Mouse (Mus musculus) limb, embryonic 15.5 days (tissue): ENCODE results near the gene Itpr1. TPM values are rescaled to one million over a fixed set of nuclear protein-coding genes. Genes with fewer than 3 reads are reported as not detected.

Experiments
- ATAC-seq: fragments of 200-750 bp; cut with Nextera tagmentation; 2 replicates; pipeline ENCODE4 v1.8.0; 2017; ENCODE audit warnings: low read depth, moderate TSS enrichment; ENCODE audit not compliant: insufficient number of reproducible peaks, low FRiP score, low TSS enrichment
- H3K27ac ChIP-seq: fragments of 300-500 bp; sonication (generic); 2 replicates; pipeline ENCODE4 v1.5.1; 2015; ENCODE audit warnings: moderate library complexity, mild to moderate bottlenecking, inconsistent platforms
- H3K27me3 ChIP-seq: fragments of 300-500 bp; sonication (generic); 2 replicates; pipeline ENCODE4 v1.6.1; 2015; ENCODE audit warnings: inconsistent platforms
- H3K36me3 ChIP-seq: fragments of 300-500 bp; sonication (generic); 2 replicates; pipeline ENCODE4 v1.6.1; 2015; ENCODE audit warnings: inconsistent platforms
- H3K4me1 ChIP-seq: fragments of 300-500 bp; sonication (generic); 2 replicates; pipeline ENCODE4 v1.6.1; 2015; ENCODE audit warnings: inconsistent platforms
- H3K4me2 ChIP-seq: fragments of 300-500 bp; sonication (generic); 2 replicates; pipeline ENCODE4 v1.6.1; 2015; ENCODE audit warnings: mild to moderate bottlenecking, inconsistent platforms
- H3K4me3 ChIP-seq: fragments of 300-500 bp; sonication (generic); 2 replicates; pipeline ENCODE4 v1.5.1; 2015; ENCODE audit warnings: mild to moderate bottlenecking, inconsistent platforms
- H3K9ac ChIP-seq: fragments of 300-500 bp; sonication (generic); 2 replicates; pipeline ENCODE4 v1.6.1; 2015; ENCODE audit warnings: inconsistent platforms
- H3K9me3 ChIP-seq: fragments of 300-500 bp; sonication (generic); 2 replicates; pipeline ENCODE4 v1.6.1; 2016; ENCODE audit warnings: inconsistent platforms
- WGBS: fragments of 180-500 bp; shearing (Covaris S2); methylation state at CpG from one replicate; pipeline ENCODE4 v1.1.7; 2015; 5-methylcytosine and 5-hydroxymethylcytosine counted together
- polyA plus RNA-seq: library from polyadenylated mRNA; unstranded; fragments of >200 nt; fragmentation: Nextera tagmentation; extraction: Ambion mirVana; gene quantifications from 2 replicates; pipeline ENCODE4 v1.2.1, GENCODE M21; 2015

Gene Itpr1
- polyA plus RNA-seq, 1 experiment from 2014 or later, result 9.0 TPM

GRCm38 (mm10) chr6:108247211-108247610 lies 34.3 kb downstream of the Itpr1 start:
- Histone ChIP-seq H3K9ac (no peak overlapping the region), H3K4me3 (no peak overlapping the region), H3K36me3 (no peaks in the 10 kb centered on the region), H3K27ac (no peak overlapping the region), H3K27me3 (no peaks in the 10 kb centered on the region), H3K4me1 (peaks cover 25% of the 10 kb centered on the region), H3K9me3 (no peaks in the 10 kb centered on the region), H3K4me2 (no peak overlapping the region)
- ATAC-seq, result no peak
- WGBS, result 77% methylated on average over 3 of the region's 3 CpGs

- no peak overlapping the region for H3K4me3 ChIP-seq
- WGBS, result 13% methylated on average over 4 of the region's 4 CpGs
- ATAC-seq, result peak; percentile 49; the same call in 1 of the 2 replicates
- H3K36me3 ChIP-seq, result no peaks in the 10 kb centered on the region; the same call in 1 of the 2 replicates
- peaks cover 25% of the 10 kb centered on the region for H3K4me1 ChIP-seq
- H3K9me3 ChIP-seq, result no peaks in the 10 kb centered on the region
- no peaks in the 10 kb centered on the region for H3K27me3 ChIP-seq
- H3K9ac ChIP-seq, result no peak overlapping the region
- peak overlapping the region; percentile 67 for H3K27ac ChIP-seq
- H3K4me2 ChIP-seq, result no peak overlapping the region
Measured at GRCm38 (mm10) chr6:108248519-108248918, 35.6 kb downstream of the Itpr1 start.

DNA sequence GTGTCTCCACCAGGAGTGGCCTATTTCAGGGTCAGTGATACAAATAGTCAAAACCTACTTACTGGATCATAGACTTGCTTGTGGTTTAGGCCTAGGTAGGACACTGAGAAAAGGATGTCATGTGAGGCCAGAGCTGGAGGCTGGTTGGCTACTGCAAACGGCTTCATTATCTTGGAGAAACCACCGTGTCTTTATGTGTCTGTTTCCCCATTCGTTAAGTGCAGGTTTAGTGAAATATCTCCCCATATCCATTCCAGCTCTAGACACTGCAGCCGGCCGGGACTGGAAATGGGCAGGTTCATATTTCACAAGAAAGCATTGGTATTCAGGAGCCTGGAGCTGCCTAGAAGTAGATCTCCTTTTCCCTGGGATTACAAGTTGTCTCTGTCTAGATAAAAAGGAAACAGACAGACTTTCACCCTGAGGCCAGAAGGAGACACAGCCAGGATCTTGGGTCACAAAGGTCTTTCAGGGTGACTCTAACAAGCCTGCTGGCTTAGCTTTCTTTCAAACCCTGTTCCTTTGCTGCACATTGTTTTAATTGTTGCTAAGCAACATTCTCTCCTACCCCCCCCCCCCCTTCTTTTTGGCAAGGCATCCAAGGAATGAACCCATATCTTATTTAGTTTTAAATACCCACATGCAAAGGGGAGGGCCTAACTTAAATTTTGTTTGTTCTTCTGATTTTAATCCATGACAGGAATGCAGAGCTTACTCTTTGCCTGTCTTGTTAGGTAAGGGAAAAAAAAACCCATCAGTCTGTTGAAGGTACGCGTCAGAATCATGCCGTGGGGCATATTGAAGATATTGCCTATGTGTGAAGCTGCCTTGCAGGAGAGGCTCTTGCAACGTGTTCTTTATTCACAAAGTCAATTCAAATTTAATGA lies 36.4 kb downstream of the Itpr1 start:
- Histone ChIP-seq H3K9ac (no peak overlapping the region), H3K36me3 (no peaks in the 10 kb centered on the region; the same call in 1 of the 2 replicates), H3K4me2 (no peak overlapping the region), H3K27ac (peak overlapping the region; percentile 67), H3K27me3 (no peaks in the 10 kb centered on the region), H3K4me3 (no peak overlapping the region), H3K9me3 (no peaks in the 10 kb centered on the region), H3K4me1 (peaks cover 25% of the 10 kb centered on the region)
- 28% methylated on average over 9 of the region's 9 CpGs for WGBS
- ATAC-seq, result no peak

GRCm38 (mm10) chr6:108249918-108250225 lies 37.0 kb downstream of the Itpr1 start:
- Histone ChIP-seq H3K9ac (no peak overlapping the region), H3K9me3 (no peaks in the 10 kb centered on the region), H3K4me3 (no peak overlapping the region), H3K4me2 (no peak overlapping the region), H3K27ac (no peak overlapping the region), H3K27me3 (no peaks in the 10 kb centered on the region), H3K4me1 (peaks cover 25% of the 10 kb centered on the region), H3K36me3 (no peaks in the 10 kb centered on the region; the same call in 1 of the 2 replicates)
- ATAC-seq, result no peak
- WGBS, result 69% methylated on average over 3 of the region's 3 CpGs

DNA sequence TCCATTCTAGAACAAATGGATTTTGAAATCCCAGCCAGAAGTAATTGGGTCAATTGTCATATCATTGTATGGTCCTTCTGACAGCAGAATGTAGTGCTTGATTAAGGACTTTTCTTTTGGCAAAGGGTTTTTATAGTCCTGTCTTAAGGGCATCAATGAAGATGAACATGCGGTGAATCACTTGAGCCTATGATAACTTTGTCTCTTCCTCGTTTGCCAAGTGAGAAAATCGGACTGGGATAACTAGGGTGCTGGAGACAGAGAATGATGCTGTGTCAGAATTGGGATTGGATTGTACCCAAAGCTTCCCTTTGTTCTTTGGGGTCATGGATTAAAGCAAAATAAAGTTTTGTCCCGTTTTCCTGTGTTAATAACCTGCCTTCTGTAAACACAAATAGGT lies 37.5 kb downstream of the Itpr1 start:
- no peak overlapping the region for H3K4me2 ChIP-seq
- H3K27me3 ChIP-seq, result no peaks in the 10 kb centered on the region
- no peak overlapping the region for H3K9ac ChIP-seq
- WGBS, result 84% methylated on average over 4 of the region's 4 CpGs
- H3K36me3 ChIP-seq, result no peaks in the 10 kb centered on the region; the same call in 1 of the 2 replicates
- H3K4me3 ChIP-seq, result no peak overlapping the region
- H3K9me3 ChIP-seq, result no peaks in the 10 kb centered on the region
- no peak overlapping the region for H3K27ac ChIP-seq
- peaks cover 25% of the 10 kb centered on the region for H3K4me1 ChIP-seq
- no peak for ATAC-seq

DNA sequence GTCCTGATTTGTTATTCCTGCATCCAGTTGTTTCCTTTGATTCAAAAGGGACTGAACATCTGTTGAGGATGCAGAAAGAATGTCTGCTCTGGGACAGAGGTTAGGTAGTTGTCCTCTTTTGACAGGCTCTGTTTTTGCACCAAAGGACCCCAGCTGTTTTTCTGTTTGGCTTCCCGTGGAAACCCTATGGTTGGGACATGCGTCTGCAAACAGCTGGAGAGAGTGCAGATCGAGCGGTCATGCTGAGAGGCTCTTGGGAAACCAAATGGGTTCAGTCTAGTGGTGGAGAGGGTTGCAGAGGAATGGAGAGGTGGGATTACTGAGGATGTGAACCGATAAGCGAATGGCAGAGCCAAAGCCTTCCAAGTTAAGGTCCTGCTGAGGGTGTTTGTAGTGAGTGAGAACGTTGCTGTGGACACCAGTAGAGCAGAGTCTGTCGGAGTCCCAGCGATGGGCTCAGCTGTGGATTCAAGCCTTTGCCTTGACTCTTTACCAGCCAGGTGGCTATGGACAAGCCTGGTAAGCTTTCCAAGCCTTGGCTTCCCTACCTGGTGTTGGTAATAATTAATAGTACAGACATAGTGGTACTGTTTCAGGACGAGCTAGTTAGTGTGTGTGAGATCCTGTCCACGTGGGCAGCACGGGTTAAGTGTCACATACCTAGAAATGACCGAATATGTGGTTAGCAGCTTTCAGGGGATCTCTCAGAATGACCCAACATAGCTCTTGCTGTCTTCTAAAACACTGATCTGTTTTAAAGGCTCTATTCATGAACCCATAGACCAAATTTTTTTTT lies 39.9 kb downstream of the Itpr1 start:
- Histone ChIP-seq H3K36me3 (no peaks in the 10 kb centered on the region; the same call in 1 of the 2 replicates), H3K9ac (no peak overlapping the region), H3K4me2 (no peak overlapping the region), H3K4me3 (no peak overlapping the region), H3K9me3 (no peaks in the 10 kb centered on the region), H3K27me3 (no peaks in the 10 kb centered on the region), H3K27ac (no peak overlapping the region), H3K4me1 (peaks cover 19% of the 10 kb centered on the region)
- 79% methylated on average over 13 of the region's 13 CpGs for WGBS
- no peak for ATAC-seq

DNA sequence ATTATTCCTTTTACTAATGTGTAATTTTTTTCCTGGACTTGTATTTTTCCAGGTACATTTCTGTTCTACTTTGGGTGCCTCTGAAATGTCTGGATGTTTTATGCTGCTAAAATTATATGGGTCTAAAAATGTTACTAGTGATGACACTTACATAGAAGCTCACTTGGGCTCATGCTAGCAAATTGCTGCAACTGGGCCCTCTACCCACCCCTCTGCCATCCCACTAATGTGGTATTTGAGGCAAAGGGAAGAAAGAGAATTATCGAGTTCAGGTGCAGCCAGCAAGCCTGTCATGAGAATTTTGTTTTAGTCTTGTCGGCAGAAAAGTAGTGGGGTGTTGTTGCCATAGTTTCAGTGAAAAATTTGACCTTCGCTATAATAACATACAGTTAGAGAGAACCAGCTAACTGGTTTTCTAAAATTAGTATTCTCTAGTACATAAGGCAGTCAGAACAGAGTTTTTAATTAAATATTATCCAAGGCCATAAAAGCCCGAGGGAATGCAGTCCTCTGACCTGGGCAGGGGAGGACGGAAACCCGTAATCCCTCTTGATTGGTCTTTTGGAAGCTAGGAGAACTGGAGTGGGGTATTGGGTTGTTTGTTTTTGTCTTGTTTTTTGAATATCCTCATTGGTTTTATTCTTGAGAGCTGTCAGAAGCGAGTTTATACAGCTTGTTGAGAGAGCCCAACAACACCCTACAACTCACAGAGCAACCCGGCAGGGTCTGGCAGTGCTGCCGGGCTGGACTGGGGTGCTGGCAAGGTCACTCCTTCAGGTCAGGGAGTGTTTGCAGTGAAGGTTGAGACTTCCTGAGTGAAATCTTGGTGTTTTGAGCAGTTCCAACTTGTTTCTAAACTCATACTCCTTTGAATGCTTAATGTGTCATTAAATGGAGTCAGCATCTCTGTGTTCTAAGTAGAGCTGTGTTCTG lies 41.5 kb downstream of the Itpr1 start:
- Histone ChIP-seq H3K4me2 (no peak overlapping the region), H3K27ac (no peak overlapping the region), H3K9ac (no peak overlapping the region), H3K4me3 (no peak overlapping the region), H3K9me3 (no peaks in the 10 kb centered on the region), H3K4me1 (peaks cover 3% of the 10 kb centered on the region; the same call in 1 of the 2 replicates), H3K36me3 (no peaks in the 10 kb centered on the region; the same call in 1 of the 2 replicates), H3K27me3 (no peaks in the 10 kb centered on the region)
- no peak for ATAC-seq
- WGBS, result 55% methylated on average over 9 of the region's 9 CpGs

DNA sequence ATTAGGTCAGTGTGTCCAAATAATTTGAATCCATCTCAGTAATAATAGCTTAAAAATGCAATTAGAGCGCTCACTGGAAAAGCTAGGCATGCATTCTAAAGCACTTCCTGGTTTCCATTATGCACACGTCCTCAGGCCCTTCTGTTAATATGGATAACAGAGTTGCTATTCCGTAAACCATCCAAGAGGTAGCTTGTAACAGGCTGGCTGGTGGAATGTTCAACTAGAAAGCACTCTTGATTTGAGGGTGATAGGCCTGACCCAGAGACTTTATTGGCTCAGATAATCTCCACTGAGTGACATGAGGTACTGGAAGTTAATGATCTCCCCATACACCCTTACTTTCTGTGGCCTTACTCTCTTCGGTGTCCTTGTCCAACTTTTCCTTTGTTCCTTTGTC lies 43.0 kb downstream of the Itpr1 start:
- no peak overlapping the region for H3K4me3 ChIP-seq
- 54% methylated on average over 4 of the region's 4 CpGs for whole genome bisulfite sequencing
- ATAC-seq, result no peak

DNA sequence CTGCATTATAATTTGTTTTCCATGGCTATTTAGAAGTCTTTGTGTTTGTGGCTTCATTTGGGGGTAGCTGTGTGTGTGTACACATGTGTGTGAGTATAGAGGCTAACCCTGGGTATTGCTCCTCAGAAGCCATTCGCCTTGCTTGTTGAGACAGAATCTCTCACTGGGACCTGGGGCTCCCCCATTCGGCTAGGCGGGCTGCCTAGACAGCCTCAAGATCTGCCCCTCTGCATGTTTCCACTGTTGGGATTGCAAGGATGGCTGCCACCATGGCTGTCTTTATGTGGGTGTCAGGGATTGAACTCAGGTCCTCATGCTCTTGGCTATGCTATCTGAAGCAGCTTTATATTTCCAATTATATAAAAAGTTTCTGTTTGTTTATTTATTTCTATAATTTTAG lies 44.3 kb downstream of the Itpr1 start:
- H3K36me3 ChIP-seq, result no peaks in the 10 kb centered on the region; the same call in 1 of the 2 replicates
- H3K4me3 ChIP-seq, result no peak overlapping the region
- ATAC-seq, result no peak
- H3K9me3 ChIP-seq, result no peaks in the 10 kb centered on the region
- H3K4me2 ChIP-seq, result no peak overlapping the region
- H3K27ac ChIP-seq, result no peak overlapping the region
- H3K27me3 ChIP-seq, result no peaks in the 10 kb centered on the region
- H3K4me1 ChIP-seq, result no peaks in the 10 kb centered on the region
- WGBS, result 88% methylated on average over 3 of the region's 3 CpGs
- H3K9ac ChIP-seq, result no peak overlapping the region

More for the DNA sequence above, 43.0 kb downstream of the Itpr1 start:
- no peaks in the 10 kb centered on the region; the same call in 1 of the 2 replicates for H3K36me3 ChIP-seq
- H3K4me2 ChIP-seq, result no peak overlapping the region
- no peaks in the 10 kb centered on the region for H3K4me1 ChIP-seq
- H3K27me3 ChIP-seq, result no peaks in the 10 kb centered on the region
- no peak overlapping the region for H3K27ac ChIP-seq
- H3K9me3 ChIP-seq, result no peaks in the 10 kb centered on the region
- H3K9ac ChIP-seq, result no peak overlapping the region

DNA sequence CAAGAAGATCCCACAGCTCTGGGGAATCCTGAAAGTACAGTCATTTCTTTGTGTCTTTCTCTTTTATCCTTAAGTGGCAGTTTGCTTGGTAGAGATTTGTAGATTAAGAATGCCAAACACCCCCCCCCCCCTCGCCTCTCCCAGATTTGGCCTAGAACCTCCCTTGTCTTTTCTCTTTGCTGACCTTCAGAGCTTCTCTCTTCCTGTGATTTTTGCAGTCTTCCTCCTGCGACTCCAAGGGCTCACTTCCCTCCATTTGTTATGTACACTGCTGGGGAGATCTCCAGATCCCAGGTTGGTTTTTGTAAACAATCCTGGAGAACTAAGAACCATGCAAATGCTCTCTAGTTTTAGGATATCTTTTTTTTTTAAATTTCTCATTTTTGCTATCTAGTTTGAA lies 45.7 kb downstream of the Itpr1 start:
- Histone ChIP-seq H3K4me3 (no peak overlapping the region), H3K36me3 (no peaks in the 10 kb centered on the region), H3K4me2 (no peak overlapping the region), H3K27ac (no peak overlapping the region), H3K9me3 (no peaks in the 10 kb centered on the region), H3K9ac (no peak overlapping the region), H3K4me1 (no peaks in the 10 kb centered on the region), H3K27me3 (no peaks in the 10 kb centered on the region)
- 53% methylated on average over 2 of the region's 2 CpGs for WGBS
- ATAC-seq, result no peak

GRCm38 (mm10) chr6:108259671-108260070 lies 46.8 kb downstream of the Itpr1 start:
- no peak overlapping the region for H3K4me3 ChIP-seq
- H3K4me2 ChIP-seq, result no peak overlapping the region
- H3K9me3 ChIP-seq, result no peaks in the 10 kb centered on the region
- H3K27ac ChIP-seq, result no peak overlapping the region
- no peaks in the 10 kb centered on the region for H3K4me1 ChIP-seq
- no peak for ATAC-seq
- no peak overlapping the region for H3K9ac ChIP-seq
- no peaks in the 10 kb centered on the region for H3K27me3 ChIP-seq
- H3K36me3 ChIP-seq, result no peaks in the 10 kb centered on the region
- 37% methylated on average over 2 of the region's 2 CpGs for WGBS
